Mouse (Mus musculus) colon, adult 2 months (tissue): ENCODE results near the gene Zfp1. TPM values are rescaled to one million over a fixed set of nuclear protein-coding genes. Genes with fewer than 3 reads are reported as not detected.

Experiments
- polyA plus RNA-seq: library from polyadenylated mRNA; depleted of rRNA; stranded (reverse); fragments of >200 nt; gene quantifications from 2 replicates; pipeline ENCODE4 v1.2.3, GENCODE M21; 2012; rRNA removed

The Zfp1 gene
- polyA plus RNA-seq = 2.9 and 3.0 TPM in 2 replicates

DNA sequence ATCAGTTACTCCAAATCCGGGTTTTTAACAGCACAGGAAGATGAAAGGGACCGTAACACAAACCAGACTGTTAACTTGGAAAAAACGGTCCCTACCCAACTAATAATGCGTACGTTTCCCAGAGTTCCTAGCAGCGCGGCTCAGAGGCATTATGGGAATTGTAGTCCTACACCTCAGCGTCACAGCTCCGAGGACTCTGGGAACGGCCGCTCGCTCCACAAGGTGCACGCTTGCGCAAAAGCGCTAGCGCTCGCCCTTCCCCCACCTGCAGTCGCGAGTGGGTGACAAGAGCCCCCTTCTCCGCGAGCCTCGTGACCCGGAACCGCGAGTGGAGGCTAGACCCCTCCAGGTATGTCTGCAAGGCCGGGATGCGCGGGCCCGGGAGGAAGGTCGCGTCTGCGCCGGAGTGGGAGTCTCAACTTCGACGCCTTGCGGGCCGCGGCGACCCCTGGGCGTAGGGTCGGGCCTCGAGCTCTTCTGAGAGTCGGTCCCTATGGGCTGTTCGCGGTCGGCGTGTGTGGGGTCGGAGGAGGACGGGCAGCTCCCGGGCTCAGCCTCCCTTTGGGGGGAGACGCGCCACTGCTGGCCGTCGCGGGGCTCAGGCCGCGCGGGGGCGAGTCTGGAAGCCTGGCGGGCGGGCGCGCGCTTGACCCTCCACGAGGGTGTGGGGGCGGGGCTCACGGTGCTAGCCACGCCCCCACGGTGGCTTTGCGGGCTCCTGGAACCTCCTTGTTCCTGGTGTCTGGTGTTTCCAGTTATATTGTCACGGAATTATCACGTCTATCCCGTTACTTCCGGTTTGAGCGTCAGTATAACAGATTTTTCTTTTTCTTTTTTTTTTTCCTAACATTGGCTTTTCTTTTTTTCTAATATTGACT lies at the start of gene Zfp1:
Gene Zfp1 (plus strand): TSS at position 138 of the 878 bp plus-strand sequence.

GRCm38 (mm10) chr8:111630105-111630521 lies 13.1 kb upstream of the Zfp1 start, which contains the start of gene Ldhd:
Gene Ldhd, minus strand, starts transcription at chr8:111630374.

GRCm38 (mm10) chr8:111690960-111691445 lies 47.8 kb downstream of the Zfp1 start, which contains the start of gene Ctrb1:
Gene Ctrb1, minus strand, starts transcription at chr8:111691010.

Other genes with a start within 250 kb of the Zfp1 start
- 138 and 159 TPM in 2 replicates for gene Fa2h, start 249.6 kb upstream of the Zfp1 start, polyA plus RNA-seq
- gene Wdr59, start 121.3 kb upstream of the Zfp1 start, polyA plus RNA-seq = 6.1 and 6.2 TPM in 2 replicates
- gene Znrf1, start 107.3 kb upstream of the Zfp1 start, polyA plus RNA-seq = 63.1 and 68.8 TPM in 2 replicates
- 8.4 TPM in 2 replicates for gene Ldhd, start 13.0 kb upstream of the Zfp1 start, polyA plus RNA-seq
- gene Ctrb1, start 47.6 kb downstream of the Zfp1 start, polyA plus RNA-seq = 14.0 and 13,449 TPM in 2 replicates
- 121 and 122 TPM in 2 replicates for gene Bcar1, start 100.4 kb downstream of the Zfp1 start, polyA plus RNA-seq
- gene Cfdp1, start 210.9 kb downstream of the Zfp1 start, polyA plus RNA-seq = 1.8 and 2.1 TPM in 2 replicates
- 4.5 and 5.3 TPM in 2 replicates for gene Tmem170, start 233.3 kb downstream of the Zfp1 start, polyA plus RNA-seq